Mouse (Mus musculus) midbrain, embryonic 11.5 days (tissue): ENCODE results near the gene Plekhg5. TPM values are rescaled to one million over a fixed set of nuclear protein-coding genes. Genes with fewer than 3 reads are reported as not detected.

Source experiments
- ATAC-seq: fragments of 200-750 bp; cut with Nextera tagmentation; 2 replicates; pipeline ENCODE4 v1.8.0; 2017; ENCODE audit warnings: moderate TSS enrichment, moderate library complexity; ENCODE audit not compliant: low FRiP score
- DNase-seq: peaks from one replicate; pipeline ENCODE4 v3.0.0; 2015; ENCODE audit warnings: low spot score; ENCODE audit errors: missing footprints
- H3K27ac ChIP-seq: fragments of 300-500 bp; sonication (generic); 2 replicates; pipeline ENCODE4 v1.5.1; 2014; ENCODE audit warnings: low read depth, low read length
- H3K27me3 ChIP-seq: fragments of 300-500 bp; sonication (generic); 2 replicates; pipeline ENCODE4 v1.6.1; 2014; ENCODE audit warnings: mild to moderate bottlenecking, low read length, moderate library complexity, mixed read lengths; ENCODE audit not compliant: control insufficient read depth, insufficient read depth
- H3K36me3 ChIP-seq: fragments of 300-500 bp; sonication (generic); 2 replicates; pipeline ENCODE4 v1.6.1; 2014; ENCODE audit warnings: mild to moderate bottlenecking, low read length, moderate library complexity, mixed read lengths; ENCODE audit not compliant: control insufficient read depth, insufficient read depth
- H3K4me1 ChIP-seq: fragments of 300-500 bp; sonication (generic); 2 replicates; pipeline ENCODE4 v1.6.1; 2014; ENCODE audit warnings: low read length; ENCODE audit not compliant: control insufficient read depth, insufficient read depth
- H3K4me2 ChIP-seq: fragments of 300-500 bp; sonication (generic); 2 replicates; pipeline ENCODE4 v1.6.1; 2014; ENCODE audit warnings: mild to moderate bottlenecking, moderate library complexity
- H3K4me3 ChIP-seq: fragments of 300-500 bp; sonication (generic); 2 replicates; pipeline ENCODE4 v1.5.1; 2014; ENCODE audit warnings: low read depth, low read length
- H3K9ac ChIP-seq: fragments of 300-500 bp; sonication (generic); 2 replicates; pipeline ENCODE4 v1.6.1; 2014; ENCODE audit warnings: low read length
- H3K9me3 ChIP-seq: fragments of 300-500 bp; sonication (generic); 2 replicates; pipeline ENCODE4 v1.6.1; 2016; ENCODE audit warnings: low read length; ENCODE audit not compliant: control insufficient read depth
- WGBS: fragments of 180-500 bp; shearing (Covaris S2); extraction: QIAGEN DNeasy Blood & Tissue Kit; methylation state at CpG from one replicate; pipeline ENCODE4 v1.1.7; 2014; 5-methylcytosine and 5-hydroxymethylcytosine counted together
- polyA plus RNA-seq: library from polyadenylated mRNA; unstranded; fragments of >200 nt; fragmentation: Nextera tagmentation; extraction: Ambion mirVana; gene quantifications from 2 replicates; pipeline ENCODE4 v1.2.1, GENCODE M21; 2014

Gene Plekhg5
- polyA plus RNA-seq, 1 experiment from 2014 or later = 5.1 TPM

- DNase-seq = no peak
- H3K9me3 ChIP-seq = no peaks in the 10 kb centered on the region
- H3K4me2 ChIP-seq = no peak overlapping the region
- no peak for ATAC-seq
- H3K27me3 ChIP-seq = no peaks in the 10 kb centered on the region
- H3K4me3 ChIP-seq = no peak overlapping the region
- H3K36me3 ChIP-seq = no peaks in the 10 kb centered on the region
- no peak overlapping the region for H3K27ac ChIP-seq
- H3K4me1 ChIP-seq = peaks cover 2% of the 10 kb centered on the region
- H3K9ac ChIP-seq = no peak overlapping the region
Observed at GRCm38 (mm10) chr4:152067280-152067679, 5.0 kb upstream of the Plekhg5 start.

GRCm38 (mm10) chr4:152068166-152068724, 4.1 kb upstream of the Plekhg5 start:
- no peak for DNase-seq

GRCm38 (mm10) chr4:152069245-152069644, 3.1 kb upstream of the Plekhg5 start:
- peaks cover 7% of the 10 kb centered on the region for H3K4me1 ChIP-seq
- H3K36me3 ChIP-seq = no peaks in the 10 kb centered on the region
- H3K27me3 ChIP-seq = no peaks in the 10 kb centered on the region
- 87% methylated on average over 3 of the region's 3 CpGs for WGBS
- H3K9me3 ChIP-seq = no peaks in the 10 kb centered on the region
- no peak overlapping the region for H3K9ac ChIP-seq
- H3K4me3 ChIP-seq = no peak overlapping the region
- H3K27ac ChIP-seq = no peak overlapping the region
- H3K4me2 ChIP-seq = no peak overlapping the region
- DNase-seq (no peak), ATAC-seq (no peak)

More at GRCm38 (mm10) chr4:152068166-152068724, 4.1 kb upstream of the Plekhg5 start:
- no peak overlapping the region for H3K9ac ChIP-seq
- H3K4me1 ChIP-seq = peaks cover 7% of the 10 kb centered on the region
- H3K4me3 ChIP-seq = no peak overlapping the region
- ATAC-seq = no peak
- no peaks in the 10 kb centered on the region for H3K36me3 ChIP-seq
- no peaks in the 10 kb centered on the region for H3K9me3 ChIP-seq
- H3K27me3 ChIP-seq = no peaks in the 10 kb centered on the region
- WGBS = 77% methylated on average over 6 of the region's 6 CpGs
- H3K27ac ChIP-seq = no peak overlapping the region
- H3K4me2 ChIP-seq = no peak overlapping the region

GRCm38 (mm10) chr4:152070494-152071396, 1.6 kb upstream of the Plekhg5 start:
- no peak overlapping the region for H3K4me2 ChIP-seq
- no peak overlapping the region for H3K4me3 ChIP-seq
- WGBS = 82% methylated on average over 11 of the region's 11 CpGs
- H3K36me3 ChIP-seq = no peaks in the 10 kb centered on the region
- no peaks in the 10 kb centered on the region for H3K27me3 ChIP-seq
- ATAC-seq (no peak), DNase-seq (no peak)
- H3K9ac ChIP-seq = no peak overlapping the region
- H3K9me3 ChIP-seq = no peaks in the 10 kb centered on the region
- H3K4me1 ChIP-seq = peaks cover 7% of the 10 kb centered on the region
- H3K27ac ChIP-seq = no peak overlapping the region

- Histone ChIP-seq H3K9ac (no peak overlapping the region), H3K4me3 (no peak overlapping the region), H3K36me3 (no peaks in the 10 kb centered on the region), H3K9me3 (no peaks in the 10 kb centered on the region), H3K27me3 (no peaks in the 10 kb centered on the region), H3K4me2 (no peak overlapping the region), H3K27ac (no peak overlapping the region), H3K4me1 (peaks cover 7% of the 10 kb centered on the region)
- WGBS = 66% methylated on average over 10 of the region's 10 CpGs
- ATAC-seq = no peak
- DNase-seq = no peak
Observed at GRCm38 (mm10) chr4:152072655-152073054, 357 bp downstream of the Plekhg5 start.

DNA sequence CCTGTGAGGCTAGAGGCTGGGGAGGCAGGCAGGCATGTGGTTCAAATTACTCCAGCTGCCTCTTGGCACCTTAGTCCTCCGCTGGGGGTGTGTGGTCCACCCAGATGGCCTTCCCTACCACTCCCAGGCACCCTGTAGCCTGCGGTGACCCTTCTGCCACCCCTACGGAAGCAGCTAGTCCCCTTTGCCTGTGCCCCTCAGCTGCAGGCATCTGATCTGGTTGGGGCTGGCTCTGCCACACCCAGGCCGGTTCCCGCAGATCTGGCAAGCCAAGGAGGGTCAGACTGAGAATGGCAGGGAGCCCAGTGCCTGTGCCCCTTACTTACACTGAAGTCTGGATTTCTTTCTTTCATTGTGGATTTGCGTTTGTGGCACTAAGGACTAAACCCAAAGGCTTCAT, 1.4 kb downstream of the Plekhg5 start:
- ATAC-seq = no peak
- Histone ChIP-seq H3K27me3 (no peaks in the 10 kb centered on the region), H3K36me3 (no peaks in the 10 kb centered on the region), H3K9ac (no peak overlapping the region), H3K4me1 (peaks cover 7% of the 10 kb centered on the region), H3K27ac (no peak overlapping the region), H3K9me3 (no peaks in the 10 kb centered on the region), H3K4me2 (no peak overlapping the region), H3K4me3 (no peak overlapping the region)
- 86% methylated on average over 6 of the region's 6 CpGs for WGBS
- DNase-seq = no peak

DNA sequence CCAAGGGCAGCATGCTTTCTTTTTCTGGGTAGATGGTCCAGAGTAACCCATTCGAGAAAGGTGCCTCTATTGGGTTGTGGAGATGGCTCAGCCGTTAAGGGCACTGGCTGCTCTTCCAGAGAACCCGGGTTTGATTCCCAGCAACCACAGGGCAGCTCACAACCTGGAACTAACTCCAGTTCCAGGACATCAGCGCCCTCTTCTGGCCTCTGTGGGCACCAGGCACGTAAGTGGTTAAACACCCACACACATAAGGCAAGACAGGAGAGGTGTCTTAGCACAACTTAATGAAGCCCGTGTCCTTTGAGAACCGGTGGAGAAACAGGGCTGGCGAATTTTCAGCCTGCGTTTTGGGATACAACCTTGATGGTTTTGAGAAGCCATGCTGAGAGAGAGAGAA, 2.2 kb downstream of the Plekhg5 start:
- no peak for DNase-seq
- Histone ChIP-seq H3K27ac (no peak overlapping the region), H3K9ac (no peak overlapping the region), H3K9me3 (no peaks in the 10 kb centered on the region), H3K4me3 (no peak overlapping the region), H3K4me2 (no peak overlapping the region), H3K36me3 (no peaks in the 10 kb centered on the region), H3K27me3 (no peaks in the 10 kb centered on the region), H3K4me1 (peaks cover 7% of the 10 kb centered on the region)
- WGBS = 80% methylated on average over 9 of the region's 9 CpGs
- no peak for ATAC-seq

GRCm38 (mm10) chr4:152077191-152077590, 4.9 kb downstream of the Plekhg5 start:
- WGBS = 86% methylated on average over 9 of the region's 9 CpGs
- Histone ChIP-seq H3K4me3 (no peak overlapping the region), H3K4me2 (no peak overlapping the region), H3K9me3 (no peaks in the 10 kb centered on the region), H3K4me1 (peaks cover 5% of the 10 kb centered on the region), H3K27me3 (no peaks in the 10 kb centered on the region), H3K36me3 (no peaks in the 10 kb centered on the region), H3K9ac (no peak overlapping the region), H3K27ac (no peak overlapping the region)
- DNase-seq = no peak
- no peak for ATAC-seq

DNA sequence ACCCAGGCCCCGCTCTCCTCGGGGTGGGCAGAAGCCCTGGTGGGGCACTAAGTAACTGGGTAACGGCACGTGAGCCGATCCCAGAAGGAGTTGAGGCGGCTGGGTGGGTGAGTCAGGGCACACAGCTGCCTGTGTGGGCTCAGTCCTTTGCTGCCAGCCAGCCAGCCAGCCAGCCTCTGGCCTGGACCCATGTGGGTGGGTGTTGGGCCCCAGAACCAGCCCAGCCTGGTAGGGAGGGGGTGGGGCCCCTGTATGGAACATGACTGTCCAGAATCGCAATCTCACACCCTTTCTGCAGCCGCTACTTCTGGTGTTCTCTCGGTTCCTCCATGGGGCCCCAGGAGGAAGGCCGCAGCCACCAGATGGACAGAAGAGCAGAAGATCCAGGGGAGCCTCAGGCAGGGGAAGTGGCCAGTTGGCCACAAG, 5.8 kb downstream of the Plekhg5 start:
- Histone ChIP-seq H3K4me3 (no peak overlapping the region), H3K27ac (no peak overlapping the region)
- WGBS = 88% methylated on average over 10 of the region's 10 CpGs

More for the DNA sequence above, 5.8 kb downstream of the Plekhg5 start:
- no peak overlapping the region for H3K9ac ChIP-seq
- no peaks in the 10 kb centered on the region for H3K27me3 ChIP-seq
- ATAC-seq (no peak), DNase-seq (no peak)
- no peaks in the 10 kb centered on the region for H3K36me3 ChIP-seq
- no peaks in the 10 kb centered on the region for H3K4me1 ChIP-seq
- H3K9me3 ChIP-seq = no peaks in the 10 kb centered on the region
- no peak overlapping the region for H3K4me2 ChIP-seq
